Mouse (Mus musculus): ENCODE measurements around the gene Igdcc3.

DNA sequence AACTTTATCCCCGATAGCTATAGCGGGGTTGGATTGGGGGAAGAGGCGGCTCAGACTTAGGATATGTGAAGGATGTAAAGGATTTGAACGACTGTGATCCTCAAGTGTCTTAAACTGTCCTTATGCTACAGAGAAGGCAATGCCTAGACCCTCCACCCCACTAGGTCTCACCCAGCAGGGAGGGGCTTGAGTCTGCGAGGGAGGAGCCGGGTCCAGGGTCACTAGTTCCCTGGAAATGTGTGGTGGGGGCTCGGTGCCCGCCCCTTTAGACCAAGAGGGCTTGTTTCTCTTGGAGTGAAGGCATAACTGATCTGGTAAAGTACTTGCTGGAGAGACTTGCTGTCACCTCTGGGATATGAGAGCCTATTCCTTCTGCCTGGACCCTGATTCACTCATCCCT lies 1.4 kb downstream of the Igdcc3 start:
- TF ChIP-seq CTCF (IDR thresholded peaks at IDR 0.05; ENCODE audit: low read depth) (no peak), EP300 (IDR thresholded peaks at IDR 0.05; ENCODE audit: low read depth) (no peak)
